Mouse (Mus musculus) liver, embryonic 15.5 days (tissue): Measurements from ENCODE around the gene Zfp385b. TPM values are rescaled to one million over a fixed set of nuclear protein-coding genes. Genes with fewer than 3 reads are reported as not detected.

Source experiments
- ATAC-seq: fragments of 200-750 bp; cut with Nextera tagmentation; 2 replicates; pipeline ENCODE4 v1.8.0; 2017; ENCODE audit warnings: moderate number of reproducible peaks, mild to moderate bottlenecking, moderate library complexity; ENCODE audit not compliant: insufficient read depth
- H3K27ac ChIP-seq: fragments of 300-500 bp; sonication (generic); replicated peaks from 2 replicates; pipeline ENCODE4 v1.5.1; 2015; ENCODE audit warnings: mild to moderate bottlenecking, inconsistent platforms
- H3K27me3 ChIP-seq: fragments of 300-500 bp; sonication (generic); 2 replicates; pipeline ENCODE4 v1.6.1; 2015; ENCODE audit warnings: mild to moderate bottlenecking, inconsistent platforms
- H3K36me3 ChIP-seq: fragments of 300-500 bp; sonication (generic); replicated peaks from 2 replicates; pipeline ENCODE4 v1.6.1; 2015; ENCODE audit warnings: moderate library complexity, mild to moderate bottlenecking, inconsistent platforms
- H3K4me1 ChIP-seq: fragments of 300-500 bp; sonication (generic); replicated peaks from 2 replicates; pipeline ENCODE4 v1.6.1; 2015; ENCODE audit warnings: inconsistent platforms
- H3K4me2 ChIP-seq: fragments of 300-500 bp; sonication (generic); 2 replicates; pipeline ENCODE4 v1.6.1; 2015; ENCODE audit warnings: moderate library complexity, mild to moderate bottlenecking, inconsistent platforms
- H3K4me3 ChIP-seq: fragments of 300-500 bp; sonication (generic); replicated peaks from 2 replicates; pipeline ENCODE4 v1.5.1; 2015; ENCODE audit warnings: mild to moderate bottlenecking, inconsistent platforms
- H3K9ac ChIP-seq: fragments of 300-500 bp; sonication (generic); 2 replicates; pipeline ENCODE4 v1.6.1; 2015; ENCODE audit warnings: moderate library complexity, mild to moderate bottlenecking, inconsistent platforms
- H3K9me3 ChIP-seq: fragments of 300-500 bp; sonication (generic); replicated peaks from 2 replicates; pipeline ENCODE4 v1.6.1; 2016; ENCODE audit warnings: inconsistent platforms
- WGBS: fragments of 180-500 bp; shearing (Covaris S2); methylation state at CpG from one replicate; pipeline ENCODE4 v1.1.7; 2015; ENCODE audit warnings: mixed read lengths; ENCODE audit not compliant: insufficient replicate concordance; 5-methylcytosine and 5-hydroxymethylcytosine counted together
- polyA plus RNA-seq: library from polyadenylated mRNA; unstranded; fragments of >200 nt; fragmentation: Nextera tagmentation; extraction: Ambion mirVana; gene quantifications from 2 replicates; pipeline ENCODE4 v1.2.1, GENCODE M21; 2015

The Zfp385b gene
- polyA plus RNA-seq, 1 experiment from 2014 or later, result 6.7 TPM

GRCm38 (mm10) chr2:77745246-77745645 lies 74.2 kb downstream of the Zfp385b start:
- Histone ChIP-seq H3K9me3 (no peaks in the 10 kb centered on the region), H3K4me3 (no peak overlapping the region), H3K27ac (no peak overlapping the region), H3K4me1 (no peaks in the 10 kb centered on the region), H3K36me3 (no peaks in the 10 kb centered on the region), H3K9ac (no peak overlapping the region), H3K27me3 (no peaks in the 10 kb centered on the region), H3K4me2 (no peak overlapping the region)
- no peak for ATAC-seq
- 71% methylated on average over 7 of the region's 7 CpGs for WGBS

GRCm38 (mm10) chr2:77742359-77742758 lies 77.1 kb downstream of the Zfp385b start:
- H3K27ac ChIP-seq, result no peak overlapping the region
- H3K9me3 ChIP-seq, result no peaks in the 10 kb centered on the region
- no peaks in the 10 kb centered on the region for H3K36me3 ChIP-seq
- no peaks in the 10 kb centered on the region for H3K4me1 ChIP-seq
- 60% methylated on average over 4 of the region's 4 CpGs for WGBS
- H3K4me2 ChIP-seq, result no peak overlapping the region
- no peak overlapping the region for H3K4me3 ChIP-seq
- no peak for ATAC-seq
- no peak overlapping the region for H3K9ac ChIP-seq
- no peaks in the 10 kb centered on the region for H3K27me3 ChIP-seq

- Histone ChIP-seq H3K27me3 (no peaks in the 10 kb centered on the region), H3K9ac (no peak overlapping the region), H3K27ac (no peak overlapping the region), H3K4me2 (no peak overlapping the region), H3K4me3 (no peak overlapping the region), H3K36me3 (no peaks in the 10 kb centered on the region), H3K4me1 (no peaks in the 10 kb centered on the region), H3K9me3 (no peaks in the 10 kb centered on the region)
- WGBS, result 43% methylated on average over 2 of the region's 2 CpGs
- no peak for ATAC-seq
These were observed 89.2 kb downstream of the Zfp385b start for GRCm38 (mm10) chr2:77730196-77730595.

- ATAC-seq, result no peak
- Histone ChIP-seq H3K27ac (no peak overlapping the region), H3K27me3 (no peaks in the 10 kb centered on the region)
These were observed 92.6 kb downstream of the Zfp385b start for GRCm38 (mm10) chr2:77726798-77727197.

GRCm38 (mm10) chr2:77720806-77721205 lies 98.6 kb downstream of the Zfp385b start:
- no peak for ATAC-seq
- Histone ChIP-seq H3K4me1 (no peaks in the 10 kb centered on the region), H3K27ac (no peak overlapping the region), H3K4me2 (no peak overlapping the region), H3K36me3 (no peaks in the 10 kb centered on the region), H3K9me3 (no peaks in the 10 kb centered on the region), H3K4me3 (no peak overlapping the region), H3K27me3 (no peaks in the 10 kb centered on the region), H3K9ac (no peak overlapping the region)
- whole genome bisulfite sequencing, result 62% methylated on average over 4 of the region's 4 CpGs

More at GRCm38 (mm10) chr2:77726798-77727197, 92.6 kb downstream of the Zfp385b start:
- Histone ChIP-seq H3K36me3 (no peaks in the 10 kb centered on the region), H3K9me3 (no peaks in the 10 kb centered on the region), H3K4me1 (no peaks in the 10 kb centered on the region), H3K4me2 (no peak overlapping the region), H3K9ac (no peak overlapping the region), H3K4me3 (no peak overlapping the region)
- 66% methylated on average over 7 of the region's 7 CpGs for WGBS

- no peaks in the 10 kb centered on the region for H3K4me1 ChIP-seq
- no peak for ATAC-seq
- no peaks in the 10 kb centered on the region for H3K9me3 ChIP-seq
- H3K4me3 ChIP-seq, result no peak overlapping the region
- H3K4me2 ChIP-seq, result no peak overlapping the region
- H3K36me3 ChIP-seq, result no peaks in the 10 kb centered on the region
- no peak overlapping the region for H3K27ac ChIP-seq
- 12% methylated on average over 3 of the region's 3 CpGs for WGBS
- no peak overlapping the region for H3K9ac ChIP-seq
- H3K27me3 ChIP-seq, result no peaks in the 10 kb centered on the region
These were observed 103.1 kb downstream of the Zfp385b start for GRCm38 (mm10) chr2:77716367-77716766.

- H3K4me1 ChIP-seq, result no peaks in the 10 kb centered on the region
- H3K9me3 ChIP-seq, result no peaks in the 10 kb centered on the region
- H3K36me3 ChIP-seq, result no peaks in the 10 kb centered on the region
- H3K27me3 ChIP-seq, result no peaks in the 10 kb centered on the region
- no peak overlapping the region for H3K27ac ChIP-seq
- H3K4me2 ChIP-seq, result no peak overlapping the region
- H3K9ac ChIP-seq, result no peak overlapping the region
- no peak overlapping the region for H3K4me3 ChIP-seq
- ATAC-seq, result no peak
- 47% methylated on average over 5 of the region's 5 CpGs for WGBS
These were observed 105.6 kb downstream of the Zfp385b start for GRCm38 (mm10) chr2:77713886-77714285.

- WGBS, result 32% methylated on average over 1 of the region's 1 CpGs
- Histone ChIP-seq H3K4me1 (no peaks in the 10 kb centered on the region), H3K27me3 (no peaks in the 10 kb centered on the region), H3K27ac (no peak overlapping the region), H3K4me2 (no peak overlapping the region), H3K9me3 (no peaks in the 10 kb centered on the region), H3K36me3 (no peaks in the 10 kb centered on the region), H3K9ac (no peak overlapping the region), H3K4me3 (no peak overlapping the region)
- ATAC-seq, result no peak
These were observed 107.7 kb downstream of the Zfp385b start for GRCm38 (mm10) chr2:77711751-77712150.

- Histone ChIP-seq H3K27me3 (no peaks in the 10 kb centered on the region), H3K27ac (no peak overlapping the region), H3K9me3 (no peaks in the 10 kb centered on the region), H3K4me3 (no peak overlapping the region), H3K36me3 (no peaks in the 10 kb centered on the region), H3K4me2 (no peak overlapping the region), H3K4me1 (no peaks in the 10 kb centered on the region), H3K9ac (no peak overlapping the region)
- 22% methylated on average over 7 of the region's 7 CpGs for WGBS
- ATAC-seq, result no peak
These were observed 110.1 kb downstream of the Zfp385b start for GRCm38 (mm10) chr2:77709206-77709794.

- WGBS, result 65% methylated on average over 9 of the region's 9 CpGs
- no peaks in the 10 kb centered on the region for H3K27me3 ChIP-seq
- H3K36me3 ChIP-seq, result no peaks in the 10 kb centered on the region
- ATAC-seq, result no peak
- no peak overlapping the region for H3K4me2 ChIP-seq
- no peaks in the 10 kb centered on the region for H3K4me1 ChIP-seq
- H3K9me3 ChIP-seq, result no peaks in the 10 kb centered on the region
- no peak overlapping the region for H3K27ac ChIP-seq
- no peak overlapping the region for H3K4me3 ChIP-seq
- no peak overlapping the region for H3K9ac ChIP-seq
These were observed 112.3 kb downstream of the Zfp385b start for GRCm38 (mm10) chr2:77707138-77707537.

- Histone ChIP-seq H3K27me3 (no peaks in the 10 kb centered on the region), H3K36me3 (no peaks in the 10 kb centered on the region), H3K4me1 (no peaks in the 10 kb centered on the region), H3K9ac (no peak overlapping the region), H3K9me3 (no peaks in the 10 kb centered on the region), H3K4me2 (no peak overlapping the region), H3K4me3 (no peak overlapping the region), H3K27ac (no peak overlapping the region)
- no peak for ATAC-seq
- WGBS, result 62% methylated on average over 2 of the region's 2 CpGs
These were observed 114.0 kb downstream of the Zfp385b start for GRCm38 (mm10) chr2:77705476-77705875.

- H3K27ac ChIP-seq, result no peak overlapping the region
- H3K4me3 ChIP-seq, result no peak overlapping the region
- H3K9me3 ChIP-seq, result no peaks in the 10 kb centered on the region
- H3K4me2 ChIP-seq, result no peak overlapping the region
- WGBS, result 61% methylated on average over 19 of the region's 19 CpGs
- ATAC-seq, result no peak
- H3K9ac ChIP-seq, result no peak overlapping the region
- H3K4me1 ChIP-seq, result no peaks in the 10 kb centered on the region
- no peaks in the 10 kb centered on the region for H3K36me3 ChIP-seq
- no peaks in the 10 kb centered on the region for H3K27me3 ChIP-seq
These were observed 116.4 kb downstream of the Zfp385b start for GRCm38 (mm10) chr2:77703080-77703479.
